Mouse (Mus musculus): ENCODE results near the gene Tenm4. TPM values are rescaled to one million over a fixed set of nuclear protein-coding genes. Genes with fewer than 3 reads are reported as not detected.

The Tenm4 gene
- polyA plus RNA-seq, 1 experiment from 2014 or later, result 4.6 TPM

- Histone ChIP-seq H3K4me1 (replicated peaks; ENCODE audit: control insufficient read depth, insufficient read depth, low read length) (no peaks in the 10 kb centered on the region), H3K27me3 (replicated peaks; ENCODE audit: control insufficient read depth, insufficient read depth, low read length) (no peaks in the 10 kb centered on the region), H3K9ac (ENCODE audit: low read depth, low read length) (no peak overlapping the region), H3K9me3 (ENCODE audit: control insufficient read depth) (no peaks in the 10 kb centered on the region), H3K36me3 (ENCODE audit: control insufficient read depth, insufficient read depth) (no peaks in the 10 kb centered on the region), H3K4me2 (replicated peaks; ENCODE audit: low read depth) (no peak overlapping the region), H3K4me3 (ENCODE audit: low read depth, low read length) (no peak overlapping the region), H3K27ac (ENCODE audit: low read depth, low read length) (no peak overlapping the region)
- ATAC-seq, result no peak
- TF ChIP-seq CTCF (IDR thresholded peaks at IDR 0.05; ENCODE audit: low read depth), result no peak
- 67% methylated on average over 6 of the region's 6 CpGs for WGBS
Observed at GRCm38 (mm10) chr7:96768718-96769117, 597.7 kb downstream of the Tenm4 start.

GRCm38 (mm10) chr7:96769784-96770183, 598.7 kb downstream of the Tenm4 start:
- ATAC-seq, result no peak
- Histone ChIP-seq H3K36me3 (ENCODE audit: control insufficient read depth, insufficient read depth) (no peaks in the 10 kb centered on the region), H3K27me3 (replicated peaks; ENCODE audit: control insufficient read depth, insufficient read depth, low read length) (no peaks in the 10 kb centered on the region), H3K9me3 (ENCODE audit: control insufficient read depth) (no peaks in the 10 kb centered on the region), H3K4me1 (replicated peaks; ENCODE audit: control insufficient read depth, insufficient read depth, low read length) (no peaks in the 10 kb centered on the region), H3K4me2 (replicated peaks; ENCODE audit: low read depth) (no peak overlapping the region), H3K9ac (ENCODE audit: low read depth, low read length) (no peak overlapping the region), H3K4me3 (ENCODE audit: low read depth, low read length) (no peak overlapping the region), H3K27ac (ENCODE audit: low read depth, low read length) (no peak overlapping the region)
- peak; percentile 67 for TF ChIP-seq CTCF (IDR thresholded peaks at IDR 0.05; ENCODE audit: low read depth)
- WGBS, result 64% methylated on average over 4 of the region's 4 CpGs

GRCm38 (mm10) chr7:96772966-96773365, 601.9 kb downstream of the Tenm4 start:
- Histone ChIP-seq H3K4me2 (replicated peaks; ENCODE audit: low read depth) (no peak overlapping the region), H3K9ac (ENCODE audit: low read depth, low read length) (no peak overlapping the region), H3K27me3 (replicated peaks; ENCODE audit: control insufficient read depth, insufficient read depth, low read length) (no peaks in the 10 kb centered on the region), H3K4me3 (ENCODE audit: low read depth, low read length) (no peak overlapping the region), H3K9me3 (ENCODE audit: control insufficient read depth) (no peaks in the 10 kb centered on the region), H3K27ac (ENCODE audit: low read depth, low read length) (no peak overlapping the region), H3K36me3 (ENCODE audit: control insufficient read depth, insufficient read depth) (no peaks in the 10 kb centered on the region), H3K4me1 (replicated peaks; ENCODE audit: control insufficient read depth, insufficient read depth, low read length) (no peaks in the 10 kb centered on the region)
- ATAC-seq, result no peak
- TF ChIP-seq CTCF (IDR thresholded peaks at IDR 0.05; ENCODE audit: low read depth), result no peak
- WGBS, result 68% methylated on average over 4 of the region's 4 CpGs

GRCm38 (mm10) chr7:96773585-96774225, 602.7 kb downstream of the Tenm4 start:
- no peak overlapping the region for H3K4me2 ChIP-seq (replicated peaks; ENCODE audit: low read depth)
- H3K36me3 ChIP-seq (ENCODE audit: control insufficient read depth, insufficient read depth), result no peaks in the 10 kb centered on the region
- no peak for TF ChIP-seq CTCF (IDR thresholded peaks at IDR 0.05; ENCODE audit: low read depth)
- no peaks in the 10 kb centered on the region for H3K27me3 ChIP-seq (replicated peaks; ENCODE audit: control insufficient read depth, insufficient read depth, low read length)
- no peak for ATAC-seq
- H3K9ac ChIP-seq (ENCODE audit: low read depth, low read length), result no peak overlapping the region
- 85% methylated on average over 17 of the region's 17 CpGs for WGBS
- H3K9me3 ChIP-seq (ENCODE audit: control insufficient read depth), result no peaks in the 10 kb centered on the region
- H3K4me3 ChIP-seq (ENCODE audit: low read depth, low read length), result no peak overlapping the region
- H3K27ac ChIP-seq (ENCODE audit: low read depth, low read length), result no peak overlapping the region
- no peaks in the 10 kb centered on the region for H3K4me1 ChIP-seq (replicated peaks; ENCODE audit: control insufficient read depth, insufficient read depth, low read length)

GRCm38 (mm10) chr7:96775080-96775486, 604.0 kb downstream of the Tenm4 start:
- TF ChIP-seq CTCF (IDR thresholded peaks at IDR 0.05; ENCODE audit: low read depth), result no peak
- 39% methylated on average over 6 of the region's 6 CpGs for WGBS
- no peak overlapping the region for H3K9ac ChIP-seq (ENCODE audit: low read depth, low read length)
- no peak overlapping the region for H3K4me3 ChIP-seq (ENCODE audit: low read depth, low read length)
- H3K36me3 ChIP-seq (ENCODE audit: control insufficient read depth, insufficient read depth), result no peaks in the 10 kb centered on the region
- no peak for ATAC-seq
- H3K4me1 ChIP-seq (replicated peaks; ENCODE audit: control insufficient read depth, insufficient read depth, low read length), result no peaks in the 10 kb centered on the region
- H3K27ac ChIP-seq (ENCODE audit: low read depth, low read length), result peak overlapping the region; percentile 46; the same call in 1 of the 2 replicates
- H3K27me3 ChIP-seq (replicated peaks; ENCODE audit: control insufficient read depth, insufficient read depth, low read length), result no peaks in the 10 kb centered on the region
- H3K9me3 ChIP-seq (ENCODE audit: control insufficient read depth), result no peaks in the 10 kb centered on the region
- H3K4me2 ChIP-seq (replicated peaks; ENCODE audit: low read depth), result no peak overlapping the region

GRCm38 (mm10) chr7:96777938-96778600, 607.0 kb downstream of the Tenm4 start:
- 73% methylated on average over 8 of the region's 8 CpGs for WGBS
- Histone ChIP-seq H3K4me1 (replicated peaks; ENCODE audit: control insufficient read depth, insufficient read depth, low read length) (no peaks in the 10 kb centered on the region), H3K4me3 (ENCODE audit: low read depth, low read length) (no peak overlapping the region), H3K27ac (ENCODE audit: low read depth, low read length) (no peak overlapping the region), H3K36me3 (ENCODE audit: control insufficient read depth, insufficient read depth) (no peaks in the 10 kb centered on the region), H3K27me3 (replicated peaks; ENCODE audit: control insufficient read depth, insufficient read depth, low read length) (no peaks in the 10 kb centered on the region), H3K4me2 (replicated peaks; ENCODE audit: low read depth) (no peak overlapping the region), H3K9ac (ENCODE audit: low read depth, low read length) (no peak overlapping the region), H3K9me3 (ENCODE audit: control insufficient read depth) (no peaks in the 10 kb centered on the region)
- TF ChIP-seq CTCF (IDR thresholded peaks at IDR 0.05; ENCODE audit: low read depth), result no peak
- no peak for ATAC-seq
